Comparison of ENCODE assay signal across 8 mouse cellular contexts in genomic region chr12:21784403-21784802, GRCm38 (mm10).
A peak's percentile ranks its signal among the peaks of the same experiment; 100 is the strongest.
DNase-seq lines count a peak whose midpoint lies in the region; ATAC-seq and TF ChIP-seq lines count a peak whose summit lies in the region.
"Not testable (repeated sequence)": the region's sequence is repeated elsewhere in the genome, so short reads cannot be mapped to it uniquely, and the experiment has no call there.

No protein-coding gene starts in this region.

- ATAC-seq in hindbrain, embryonic 12.5 days (ENCODE audit: low FRiP score): 0 out of 2 replicates have a peak, but pooled peaks have one; percentile 73
- not testable (repeated sequence) for ATAC-seq in liver, embryonic 16.5 days (ENCODE audit: low read depth)
- ATAC-seq in midbrain, embryonic 16.5 days: 0 out of 2 replicates have a peak, but pooled peaks have one; percentile 62
- peak; percentile 68 for ATAC-seq in stomach, postnatal 0 days (ENCODE audit: low FRiP score, low TSS enrichment)

- peak; percentile 75 for DNase-seq in embryonic facial prominence, embryonic 10.5 days (ENCODE audit: low spot score)
- DNase-seq in heart, adult 18-20 months: peak; percentile 38 to 72
- DNase-seq in kidney, postnatal 10 days: peak; percentile 57
- DNase-seq in stomach, postnatal 0 days (ENCODE audit: low spot score): peak; percentile 62

- H3K27ac ChIP-seq in ES-Bruce4 (ENCODE audit: insufficient read depth, low read length); hindbrain, embryonic 12.5 days; liver, embryonic 16.5 days (ENCODE audit: low read length); midbrain, embryonic 16.5 days (ENCODE audit: low read length); stomach, postnatal 0 days (replicated peaks): not testable (repeated sequence)
- peak overlapping the region; percentile 54 for H3K27ac ChIP-seq in embryonic facial prominence, embryonic 10.5 days (replicated peaks)

- TF ChIP-seq EP300 in ES-Bruce4 (IDR thresholded peaks at IDR 0.05; ENCODE audit: insufficient read depth, low read depth, low read length); stomach, postnatal 0 days (optimal IDR thresholded peaks at IDR 0.05): not testable (repeated sequence)

- peak; percentile 46 for TF ChIP-seq CTCF in ES-Bruce4 (IDR thresholded peaks at IDR 0.05; ENCODE audit: low read depth, low read length)
- TF ChIP-seq CTCF in stomach, postnatal 0 days (IDR thresholded peaks at IDR 0.05; ENCODE audit: low read depth): peak; percentile 45; the same call in 1 of the 2 replicates

- H3K27me3 ChIP-seq in ES-Bruce4 (ENCODE audit: control insufficient read depth, insufficient read depth, low read length, poor library complexity, severe bottlenecking); embryonic facial prominence, embryonic 10.5 days (replicated peaks; ENCODE audit: low read depth, poor library complexity, severe bottlenecking); hindbrain, embryonic 12.5 days; liver, embryonic 16.5 days (ENCODE audit: control insufficient read depth, insufficient read depth, low read depth, low read length); midbrain, embryonic 16.5 days (ENCODE audit: control insufficient read depth, insufficient read depth, low read depth, low read length); stomach, postnatal 0 days (ENCODE audit: control insufficient read depth, insufficient read depth, low read length): not testable (repeated sequence)

- peak overlapping the region; percentile 53; the same call in 1 of the 2 replicates for H3K9ac ChIP-seq in ES-Bruce4 (ENCODE audit: low read depth, poor library complexity, severe bottlenecking)
- peak overlapping the region; percentile 18; the same call in 1 of the 2 replicates for H3K9ac ChIP-seq in hindbrain, embryonic 12.5 days
- not testable (repeated sequence) for H3K9ac ChIP-seq in liver, embryonic 16.5 days (ENCODE audit: low read depth, low read length); midbrain, embryonic 16.5 days (ENCODE audit: low read depth, low read length); stomach, postnatal 0 days (ENCODE audit: low read length)

- peak; percentile 15 for TF ChIP-seq POLR2A in ES-Bruce4 (IDR thresholded peaks at IDR 0.05; ENCODE audit: insufficient read depth, low read length)

- peak overlapping the region; percentile 49 for H3K4me2 ChIP-seq in hindbrain, embryonic 12.5 days (replicated peaks)
- peak overlapping the region; percentile 49 for H3K4me2 ChIP-seq in liver, embryonic 16.5 days (ENCODE audit: low read depth, low read length)
- peak overlapping the region; percentile 21; the same call in 1 of the 2 replicates for H3K4me2 ChIP-seq in midbrain, embryonic 16.5 days (ENCODE audit: low read length)
- peak overlapping the region; percentile 52 for H3K4me2 ChIP-seq in stomach, postnatal 0 days (replicated peaks; ENCODE audit: low read depth)

- H3K4me3 ChIP-seq in ES-Bruce4 (ENCODE audit: low read depth, low read length): peak overlapping the region; percentile 43
- H3K4me3 ChIP-seq in embryonic facial prominence, embryonic 10.5 days: peak overlapping the region; percentile 58
- peak overlapping the region; percentile 42 for H3K4me3 ChIP-seq in hindbrain, embryonic 12.5 days
- peak overlapping the region; percentile 52 for H3K4me3 ChIP-seq in liver, embryonic 16.5 days (ENCODE audit: low read depth, low read length)
- peak overlapping the region; percentile 31 for H3K4me3 ChIP-seq in midbrain, embryonic 16.5 days (ENCODE audit: low read depth, low read length)
- peak overlapping the region; percentile 38 for H3K4me3 ChIP-seq in stomach, postnatal 0 days (ENCODE audit: low read depth, low read length)

- H3K9me3 ChIP-seq in ES-Bruce4 (replicated peaks; ENCODE audit: control insufficient read depth, insufficient read depth, low read length, poor library complexity, severe bottlenecking); hindbrain, embryonic 12.5 days (replicated peaks); liver, embryonic 16.5 days (replicated peaks; ENCODE audit: control insufficient read depth, low read length); midbrain, embryonic 16.5 days (replicated peaks; ENCODE audit: control insufficient read depth, low read length, poor library complexity, severe bottlenecking); stomach, postnatal 0 days (ENCODE audit: control insufficient read depth, low read length): not testable (repeated sequence)
- H3K9me3 ChIP-seq in embryonic facial prominence, embryonic 10.5 days: peaks cover 15% of the 10 kb centered on the region; the same call in 1 of the 2 replicates

- WGBS in embryonic facial prominence, embryonic 10.5 days: under 1% methylated on average over 39 of the region's 39 CpGs
- 2% methylated on average over 16 of the region's 39 CpGs for WGBS in hindbrain, embryonic 12.5 days
- 1% methylated on average over 21 of the region's 39 CpGs for WGBS in liver, embryonic 16.5 days (ENCODE audit: insufficient replicate concordance)
- WGBS in midbrain, embryonic 16.5 days: 7% methylated on average over 11 of the region's 39 CpGs
- under 1% methylated on average over 36 of the region's 39 CpGs for WGBS in stomach, postnatal 0 days

- H3K4me1 ChIP-seq in ES-Bruce4 (ENCODE audit: control insufficient read depth, insufficient read depth, low read length); embryonic facial prominence, embryonic 10.5 days; hindbrain, embryonic 12.5 days; liver, embryonic 16.5 days (ENCODE audit: control insufficient read depth, low read depth, low read length); midbrain, embryonic 16.5 days (ENCODE audit: control insufficient read depth, insufficient read depth, low read length); stomach, postnatal 0 days (replicated peaks; ENCODE audit: control insufficient read depth, insufficient read depth): not testable (repeated sequence)

- H3K36me3 ChIP-seq in ES-Bruce4 (ENCODE audit: control insufficient read depth, insufficient read depth, low read length, poor library complexity, severe bottlenecking); embryonic facial prominence, embryonic 10.5 days (replicated peaks); hindbrain, embryonic 12.5 days; liver, embryonic 16.5 days (ENCODE audit: control insufficient read depth, insufficient read depth); midbrain, embryonic 16.5 days (ENCODE audit: control insufficient read depth, insufficient read depth, low read length); stomach, postnatal 0 days (ENCODE audit: control insufficient read depth, insufficient read depth, low read length): not testable (repeated sequence)
